Mouse (Mus musculus): ENCODE data around the gene Flywch1. TPM values are rescaled to one million over a fixed set of nuclear protein-coding genes. Genes with fewer than 3 reads are reported as not detected.

The Flywch1 gene
- polyA plus RNA-seq, 2 experiments = 4.0 to 6.6 TPM

DNA sequence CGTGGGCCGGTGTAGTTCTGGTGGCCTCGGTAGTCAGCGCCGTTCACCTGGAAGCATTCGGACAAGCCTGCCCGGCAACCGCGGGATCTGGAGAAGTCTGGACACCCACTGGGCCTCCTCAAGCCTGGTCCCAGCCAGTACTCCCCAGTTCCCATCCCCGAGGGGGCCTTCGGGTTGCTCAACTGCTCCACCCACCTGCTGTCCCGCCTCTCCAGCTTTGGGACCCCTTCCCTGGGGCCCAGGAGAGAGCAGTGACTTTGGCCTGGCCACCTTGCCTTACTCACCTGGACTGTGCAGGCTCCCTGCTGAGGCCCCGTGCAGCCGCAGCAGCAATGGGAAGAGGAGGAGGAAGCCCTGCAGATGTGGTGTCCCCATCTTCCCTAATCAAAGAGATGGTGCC, 26.8 kb downstream of the Flywch1 start:
- no peak overlapping the region for H3K9ac ChIP-seq (replicated peaks)
- WGBS (ENCODE audit: insufficient replicate concordance) = 5% methylated on average over 13 of the region's 14 CpGs
- peaks cover 6 to 10% of the 10 kb centered on the region in 2 experiments; a peak in 3 of 4 replicates for H3K4me1 ChIP-seq (replicated peaks; ENCODE audit: control insufficient read depth in 2 of 2, insufficient read depth in 2 of 2, low read length in 1 of 2)
- TF ChIP-seq CTCF (IDR thresholded peaks at IDR 0.05; ENCODE audit: low read depth) (no peak), EP300 (IDR thresholded peaks at IDR 0.05; ENCODE audit: low read depth) (no peak)
- no peaks in the 10 kb centered on the region for H3K36me3 ChIP-seq (replicated peaks; ENCODE audit: control insufficient read depth, insufficient read depth, low read depth)
- ATAC-seq (ENCODE audit: insufficient read depth) = no peak
- DNase-seq (ENCODE audit: low read depth in 3 of 3, low spot score in 3 of 3) = no peak
- H3K27me3 ChIP-seq (ENCODE audit: control insufficient read depth, insufficient read depth, low read length) = peaks cover 71% of the 10 kb centered on the region
- no peak overlapping the region for H3K27ac ChIP-seq
- no peaks in the 10 kb centered on the region for H3K9me3 ChIP-seq (ENCODE audit: control insufficient read depth, low read length)
- no peak overlapping the region for H3K4me2 ChIP-seq (ENCODE audit: low read depth)
- H3K4me3 ChIP-seq (ENCODE audit: insufficient read depth in 1 of 2, low read depth in 2 of 2, low read length in 2 of 2) = no peak overlapping the region

DNA sequence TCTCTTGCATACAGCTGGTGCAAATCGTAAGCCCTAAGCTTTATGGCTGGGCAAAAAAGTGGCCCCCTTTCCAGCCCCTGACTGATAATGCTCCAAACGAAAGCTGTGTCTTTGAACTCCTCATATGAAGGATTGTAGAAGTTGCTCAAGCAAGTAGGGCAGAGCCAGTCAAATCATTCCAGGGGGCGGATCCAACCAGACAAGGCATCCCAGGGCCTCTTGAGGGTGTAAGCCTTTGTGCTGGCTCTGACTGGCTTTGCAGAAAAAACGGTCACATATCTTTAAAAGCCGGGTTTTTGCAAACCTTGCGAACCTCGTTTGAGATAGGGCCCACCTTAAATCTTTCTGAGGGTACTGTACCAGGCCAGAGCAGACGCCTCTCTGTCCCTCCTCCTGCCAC, 27.3 kb downstream of the Flywch1 start:
- no peak overlapping the region for H3K4me3 ChIP-seq (ENCODE audit: insufficient read depth in 1 of 2, low read depth in 2 of 2, low read length in 2 of 2)
- H3K27ac ChIP-seq = no peak overlapping the region
- ATAC-seq (ENCODE audit: insufficient read depth) (no peak), DNase-seq (ENCODE audit: low read depth in 3 of 3, low spot score in 3 of 3) (no peak)
- no peaks in the 10 kb centered on the region for H3K36me3 ChIP-seq (replicated peaks; ENCODE audit: control insufficient read depth, insufficient read depth, low read depth)
- no peak for TF ChIP-seq EP300 (IDR thresholded peaks at IDR 0.05; ENCODE audit: low read depth)
- no peak for TF ChIP-seq CTCF (IDR thresholded peaks at IDR 0.05; ENCODE audit: low read depth)
- H3K4me1 ChIP-seq (replicated peaks; ENCODE audit: control insufficient read depth in 2 of 2, insufficient read depth in 2 of 2, low read length in 1 of 2) = peaks cover 6 to 8% of the 10 kb centered on the region in 2 experiments; a peak in 3 of 4 replicates
- no peak overlapping the region for H3K9ac ChIP-seq (replicated peaks)
- no peaks in the 10 kb centered on the region for H3K9me3 ChIP-seq (ENCODE audit: control insufficient read depth, low read length)
- no peak overlapping the region for H3K4me2 ChIP-seq (ENCODE audit: low read depth)
- peaks cover 77% of the 10 kb centered on the region for H3K27me3 ChIP-seq (ENCODE audit: control insufficient read depth, insufficient read depth, low read length)
- 19% methylated on average over 8 of the region's 8 CpGs for WGBS (ENCODE audit: insufficient replicate concordance)

DNA sequence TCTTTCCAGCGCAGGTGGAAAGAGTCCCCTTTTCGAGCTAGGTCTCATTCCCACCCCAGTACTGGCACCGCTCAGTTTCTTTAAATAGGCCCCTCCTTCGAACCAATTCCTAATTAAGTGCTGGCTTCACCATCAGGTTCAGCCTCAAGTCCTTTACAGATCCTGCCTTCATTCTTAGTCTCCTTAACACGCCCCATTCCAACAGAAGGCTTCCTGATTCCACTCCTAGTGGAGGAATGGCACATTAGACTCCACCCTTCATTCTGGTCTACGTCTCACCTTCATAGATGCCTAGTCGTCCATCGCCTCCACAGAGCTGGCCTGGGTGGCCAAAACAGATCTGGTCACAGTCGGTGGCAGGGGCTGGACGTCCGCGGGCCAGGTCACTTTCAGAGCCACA, 28.5 kb downstream of the Flywch1 start:
- Histone ChIP-seq H3K4me3 (ENCODE audit: insufficient read depth in 1 of 2, low read depth in 2 of 2, low read length in 2 of 2) (no peak overlapping the region), H3K4me1 (replicated peaks; ENCODE audit: control insufficient read depth in 2 of 2, insufficient read depth in 2 of 2, low read length in 1 of 2) (peaks cover 6 to 7% of the 10 kb centered on the region in 2 experiments; a peak in 3 of 4 replicates), H3K27ac (no peak overlapping the region), H3K4me2 (ENCODE audit: low read depth) (no peak overlapping the region), H3K9ac (replicated peaks) (no peak overlapping the region), H3K9me3 (ENCODE audit: control insufficient read depth, low read length) (no peaks in the 10 kb centered on the region), H3K27me3 (ENCODE audit: control insufficient read depth, insufficient read depth, low read length) (peaks cover 83% of the 10 kb centered on the region), H3K36me3 (replicated peaks; ENCODE audit: control insufficient read depth, insufficient read depth, low read depth) (no peaks in the 10 kb centered on the region)
- WGBS (ENCODE audit: insufficient replicate concordance) = 50% methylated on average over 12 of the region's 12 CpGs
- no peak for TF ChIP-seq EP300 (IDR thresholded peaks at IDR 0.05; ENCODE audit: low read depth)
- no peak for TF ChIP-seq CTCF (IDR thresholded peaks at IDR 0.05; ENCODE audit: low read depth)
- DNase-seq (ENCODE audit: low read depth in 3 of 3, low spot score in 3 of 3) = no peak
- no peak for ATAC-seq (ENCODE audit: insufficient read depth)

DNA sequence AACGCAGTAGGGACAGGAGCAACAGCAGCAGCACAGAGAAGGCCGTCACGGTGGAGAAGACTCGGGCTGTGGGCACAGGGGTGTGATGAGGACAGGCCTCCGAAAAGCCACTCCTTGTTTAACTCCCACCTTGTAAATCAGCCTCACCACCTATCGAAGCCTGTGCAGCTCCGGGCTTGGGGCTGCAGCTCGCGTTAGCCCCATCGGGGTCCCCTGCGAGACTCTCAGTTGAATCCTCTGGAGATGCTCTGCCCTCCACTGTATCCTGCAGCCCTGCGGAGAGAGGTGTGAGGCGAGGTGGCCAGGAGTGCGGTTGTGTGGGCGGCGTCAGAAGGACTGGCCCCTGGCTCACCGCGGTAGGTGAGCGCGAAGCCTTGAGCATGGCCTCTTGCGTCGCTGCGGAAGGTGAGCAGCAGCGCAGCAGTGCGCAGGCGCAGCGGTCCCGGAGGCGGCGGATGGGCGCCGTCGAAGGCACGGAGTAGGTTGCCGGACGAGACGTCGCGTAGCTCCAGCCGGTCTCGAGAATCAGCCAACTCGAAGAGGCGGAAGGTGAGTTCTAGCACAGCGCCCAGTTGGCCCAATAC, 29.1 kb downstream of the Flywch1 start:
- 10% methylated on average over 44 of the region's 44 CpGs for WGBS (ENCODE audit: insufficient replicate concordance)
- ATAC-seq (ENCODE audit: insufficient read depth) = no peak
- Histone ChIP-seq H3K36me3 (replicated peaks; ENCODE audit: control insufficient read depth, insufficient read depth, low read depth) (no peaks in the 10 kb centered on the region), H3K4me2 (ENCODE audit: low read depth) (peak overlapping the region; percentile 11; the same call in 1 of the 2 replicates), H3K27me3 (ENCODE audit: control insufficient read depth, insufficient read depth, low read length) (peaks cover 83% of the 10 kb centered on the region), H3K27ac (no peak overlapping the region), H3K4me1 (replicated peaks; ENCODE audit: control insufficient read depth in 2 of 2, insufficient read depth in 2 of 2, low read length in 1 of 2) (peaks cover 6 to 7% of the 10 kb centered on the region in 2 experiments; a peak in 3 of 4 replicates), H3K4me3 (ENCODE audit: insufficient read depth in 1 of 2, low read depth in 2 of 2, low read length in 2 of 2) (no peak overlapping the region), H3K9me3 (ENCODE audit: control insufficient read depth, low read length) (no peaks in the 10 kb centered on the region), H3K9ac (replicated peaks) (no peak overlapping the region)
- TF ChIP-seq CTCF (IDR thresholded peaks at IDR 0.05; ENCODE audit: low read depth) = no peak
- TF ChIP-seq EP300 (IDR thresholded peaks at IDR 0.05; ENCODE audit: low read depth) = no peak
- no peak for DNase-seq (ENCODE audit: low read depth in 3 of 3, low spot score in 3 of 3)

DNA sequence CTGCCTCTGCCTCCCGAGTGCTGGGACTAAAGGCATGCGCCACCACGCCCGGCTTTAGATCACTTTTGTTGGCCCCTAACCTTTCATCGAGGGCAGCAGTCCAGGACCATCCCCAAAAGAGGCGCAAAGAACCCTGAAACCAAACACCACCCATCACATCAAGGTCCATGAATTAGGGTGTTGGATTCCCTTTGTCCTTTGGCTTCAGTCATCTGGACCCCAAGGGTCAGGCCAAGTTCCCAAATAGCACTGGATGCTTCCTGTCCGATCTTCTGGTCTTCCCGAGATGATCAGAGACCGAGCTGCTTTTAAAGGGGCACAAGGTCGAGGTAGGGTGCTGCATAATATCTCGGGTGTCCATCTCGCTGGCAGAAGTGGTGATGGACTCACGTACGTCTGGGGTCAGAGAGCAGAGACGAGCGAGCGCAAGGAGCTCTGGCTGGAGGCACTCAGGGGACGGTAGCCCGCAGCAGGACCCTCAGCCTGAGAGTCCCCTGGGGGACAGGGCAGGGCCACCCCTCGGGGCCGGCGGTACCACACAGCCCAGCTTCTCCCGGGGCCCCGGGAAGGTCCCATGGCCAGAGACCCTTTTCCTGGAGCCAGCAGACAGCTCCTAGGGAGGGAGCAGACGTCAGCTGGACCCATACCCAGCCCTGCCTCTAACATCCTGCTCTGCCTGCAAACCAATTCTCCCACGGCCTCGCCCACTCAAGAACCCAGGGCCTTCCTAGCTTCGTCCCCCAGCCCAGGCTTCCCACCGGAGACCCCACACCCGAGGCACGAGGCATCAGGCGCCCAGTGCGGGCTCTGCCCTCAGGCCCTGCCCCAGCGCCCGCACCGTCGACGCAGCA, 29.8 kb downstream of the Flywch1 start:
- 37% methylated on average over 38 of the region's 38 CpGs for WGBS (ENCODE audit: insufficient replicate concordance)

More for the DNA sequence above, 29.8 kb downstream of the Flywch1 start:
- no peak for TF ChIP-seq CTCF (IDR thresholded peaks at IDR 0.05; ENCODE audit: low read depth)
- no peak for TF ChIP-seq EP300 (IDR thresholded peaks at IDR 0.05; ENCODE audit: low read depth)
- Histone ChIP-seq H3K9ac (replicated peaks) (no peak overlapping the region), H3K4me1 (replicated peaks; ENCODE audit: control insufficient read depth in 2 of 2, insufficient read depth in 2 of 2, low read length in 1 of 2) (peaks cover 6 to 7% of the 10 kb centered on the region in 2 experiments; a peak in 3 of 4 replicates), H3K4me2 (ENCODE audit: low read depth) (peak overlapping the region; percentile 82), H3K9me3 (ENCODE audit: control insufficient read depth, low read length) (no peaks in the 10 kb centered on the region), H3K27ac (no peak overlapping the region), H3K27me3 (ENCODE audit: control insufficient read depth, insufficient read depth, low read length) (peaks cover 77% of the 10 kb centered on the region), H3K36me3 (replicated peaks; ENCODE audit: control insufficient read depth, insufficient read depth, low read depth) (no peaks in the 10 kb centered on the region), H3K4me3 (ENCODE audit: insufficient read depth in 1 of 2, low read depth in 2 of 2, low read length in 2 of 2) (no peak overlapping the region)
- ATAC-seq (ENCODE audit: insufficient read depth) (no peak), DNase-seq (ENCODE audit: low read depth in 3 of 3, low spot score in 3 of 3) (no peak)

All from liver, embryonic 14.5 days (tissue).